Mouse (Mus musculus) retina, postnatal 7 days (tissue): ENCODE data around the gene Fgf11.

Source experiments
- DNase-seq: peaks from one replicate; pipeline ENCODE4 v3.0.0-alpha.2; 2012; ENCODE audit warnings: low read depth, low spot score

Fgf11 gene

GRCm38 (mm10) chr11:69784793-69785272 lies 16.8 kb downstream of the Fgf11 start:
- DNase-seq, result no peak

- DNase-seq, result no peak
Observed at GRCm38 (mm10) chr11:69781828-69782227, 19.8 kb downstream of the Fgf11 start.

DNA sequence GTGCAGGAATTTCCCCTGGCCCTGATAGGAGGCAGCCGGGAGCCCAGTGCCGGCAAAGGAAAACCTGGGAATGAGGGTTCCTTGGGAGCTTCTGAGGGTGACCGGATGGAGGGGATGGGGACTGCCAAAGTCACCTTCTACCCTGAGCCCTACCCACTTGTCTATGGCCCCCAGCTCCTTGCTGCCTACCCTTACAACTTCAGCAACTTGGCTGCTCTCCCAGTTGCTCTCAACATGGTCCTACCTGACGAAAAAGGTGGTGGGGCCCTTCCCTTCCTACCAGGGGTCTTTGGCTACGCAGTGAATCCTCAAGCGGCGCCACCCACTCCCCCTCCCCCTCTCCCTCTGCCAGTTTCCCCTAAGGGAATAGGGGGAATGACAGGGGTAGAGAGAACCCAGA lies 22.7 kb downstream of the Fgf11 start:
- DNase-seq, result no peak

- DNase-seq, result no peak
Observed at GRCm38 (mm10) chr11:69778258-69778982, 23.2 kb downstream of the Fgf11 start.

DNA sequence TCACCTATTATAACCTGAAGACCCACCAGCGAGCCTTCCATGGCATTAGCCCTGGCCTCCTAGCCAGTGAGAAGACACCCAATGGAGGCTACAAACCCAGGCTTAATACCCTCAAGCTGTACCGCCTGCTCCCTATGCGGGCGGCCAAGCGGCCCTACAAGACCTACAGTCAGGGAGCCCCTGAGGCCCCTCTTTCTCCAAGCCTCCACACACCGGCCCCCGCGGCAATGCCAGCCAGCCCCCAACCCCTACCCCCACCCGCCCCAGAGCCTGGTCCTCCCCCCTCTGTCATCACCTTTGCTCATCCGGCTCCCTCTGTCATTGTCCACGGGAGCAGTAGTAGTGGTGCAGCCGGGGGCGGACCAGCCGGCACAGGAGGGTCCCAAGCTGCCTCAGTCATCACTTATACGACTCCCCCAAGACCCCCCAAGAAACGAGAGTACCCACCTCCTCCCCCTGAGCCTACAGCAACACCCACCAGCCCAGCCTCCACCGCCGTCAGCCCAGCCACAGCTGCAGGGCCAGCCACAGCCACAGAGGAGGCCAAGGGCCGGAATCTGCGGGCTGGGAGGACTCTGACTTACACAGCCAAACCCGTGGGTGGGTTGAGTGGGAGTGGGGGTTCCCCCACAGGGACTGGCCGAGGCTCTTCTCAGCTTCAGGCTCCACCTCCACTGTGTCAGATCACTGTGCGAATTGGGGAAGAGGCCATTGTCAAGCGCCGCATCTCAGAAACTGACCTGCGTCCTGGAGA lies 24.0 kb downstream of the Fgf11 start:
- no peak for DNase-seq

DNA sequence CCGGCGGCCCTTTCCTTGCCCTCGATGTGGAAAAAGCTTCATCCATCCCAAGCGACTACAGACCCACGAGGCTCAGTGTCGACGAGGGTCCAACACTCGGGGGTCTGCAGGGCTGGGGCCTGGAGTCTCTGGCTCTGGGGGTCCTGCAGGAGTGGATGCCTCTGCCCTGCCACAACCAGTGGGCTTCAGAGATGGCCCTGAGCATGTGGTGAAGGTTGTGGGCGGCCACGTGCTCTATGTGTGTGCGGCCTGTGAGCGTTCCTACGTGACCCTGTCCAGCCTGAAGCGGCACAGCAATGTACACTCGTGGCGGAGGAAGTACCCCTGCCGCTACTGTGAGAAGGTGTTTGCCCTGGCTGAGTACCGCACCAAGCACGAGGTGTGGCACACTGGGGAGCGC lies 25.2 kb downstream of the Fgf11 start:
- no peak for DNase-seq

DNA sequence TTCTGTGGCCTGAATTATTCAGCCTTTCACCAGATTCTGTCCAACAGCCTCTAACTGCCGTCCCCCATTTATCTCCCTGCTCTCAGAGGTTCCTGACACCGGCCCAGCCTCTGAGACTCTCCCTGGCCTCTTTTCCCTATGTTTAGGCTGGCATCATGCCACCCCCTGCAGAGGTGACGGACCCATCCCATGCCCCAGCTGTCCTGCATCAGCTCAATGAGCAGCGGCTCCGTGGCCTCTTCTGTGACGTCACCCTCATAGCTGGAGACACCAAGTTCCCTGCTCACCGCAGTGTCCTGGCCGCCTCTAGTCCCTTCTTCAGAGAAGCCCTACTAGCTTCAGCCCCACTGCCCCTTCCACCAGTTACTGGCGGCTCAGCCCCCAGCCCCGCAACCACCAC lies 25.9 kb downstream of the Fgf11 start:
- no peak for DNase-seq

GRCm38 (mm10) chr11:69774961-69775360 lies 26.7 kb downstream of the Fgf11 start:
- no peak for DNase-seq

DNA sequence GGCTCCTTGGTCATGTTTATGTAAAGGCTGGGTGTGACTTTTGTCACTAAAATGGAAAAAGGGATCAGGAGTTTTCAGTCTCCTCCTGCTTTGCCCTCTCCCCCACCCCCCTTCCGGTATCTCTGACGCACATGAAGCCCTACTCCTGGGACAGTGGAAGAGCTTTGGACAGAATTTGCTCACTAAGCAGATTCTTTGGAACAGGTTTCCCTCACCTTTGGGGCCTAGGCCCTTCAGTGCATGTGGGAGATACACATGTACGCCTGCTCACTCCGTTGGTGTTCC lies 34.1 kb downstream of the Fgf11 start:
- DNase-seq, result no peak

GRCm38 (mm10) chr11:69766872-69767624 lies 34.6 kb downstream of the Fgf11 start:
- no peak for DNase-seq

GRCm38 (mm10) chr11:69766126-69766609 lies 35.5 kb downstream of the Fgf11 start:
- peak; percentile 49 for DNase-seq

DNA sequence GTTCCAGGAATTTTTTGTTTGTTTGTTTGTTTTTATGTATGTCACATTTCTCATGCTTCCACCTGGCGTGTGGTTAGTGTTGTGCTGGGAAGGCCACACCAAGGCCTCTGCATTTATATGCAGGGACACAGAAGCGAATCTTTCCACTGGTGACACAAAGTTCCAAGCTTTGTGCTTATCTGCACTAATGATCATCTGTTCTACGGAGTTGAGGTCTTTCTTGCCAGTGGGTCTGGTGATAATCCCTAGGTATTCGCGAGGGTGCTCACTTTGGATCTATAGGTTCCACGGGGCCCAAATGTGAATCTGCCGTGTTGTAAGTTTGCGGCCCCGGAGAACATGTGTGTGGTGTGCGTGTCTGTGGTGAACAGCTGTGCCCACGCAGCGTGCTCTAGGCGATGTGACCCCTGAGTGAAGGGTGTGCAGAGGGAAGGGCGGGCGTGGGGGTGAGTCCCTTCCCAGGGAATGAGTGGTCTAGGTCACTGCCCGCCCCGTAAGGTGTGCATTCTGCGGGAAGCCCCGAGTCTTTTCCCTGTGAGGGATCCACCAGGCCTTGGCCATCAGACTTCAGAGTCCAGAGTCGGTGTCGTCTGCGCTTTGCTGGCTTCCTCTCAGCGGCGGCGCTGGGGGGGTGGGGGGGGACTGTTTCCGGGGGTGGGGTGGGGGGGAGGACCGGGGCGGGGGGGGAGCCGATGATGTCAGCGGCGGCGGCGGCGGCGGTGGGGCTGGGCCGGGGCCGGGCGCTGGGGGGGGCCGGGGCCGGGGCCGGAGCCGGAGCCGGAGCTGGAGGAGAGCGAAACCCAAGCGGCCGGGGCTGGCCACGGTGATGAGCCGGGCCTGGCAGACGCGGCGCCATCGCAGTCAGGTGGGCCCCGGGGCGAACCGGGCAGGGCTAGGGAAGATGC lies 36.2 kb downstream of the Fgf11 start, which contains the start of gene Zbtb4:
Zbtb4 (plus strand) TSS at position 692 of the 905 bp plus-strand sequence.
- DNase-seq, result no peak

- no peak for DNase-seq
Observed at GRCm38 (mm10) chr11:69763551-69763950, 38.1 kb downstream of the Fgf11 start.

DNA sequence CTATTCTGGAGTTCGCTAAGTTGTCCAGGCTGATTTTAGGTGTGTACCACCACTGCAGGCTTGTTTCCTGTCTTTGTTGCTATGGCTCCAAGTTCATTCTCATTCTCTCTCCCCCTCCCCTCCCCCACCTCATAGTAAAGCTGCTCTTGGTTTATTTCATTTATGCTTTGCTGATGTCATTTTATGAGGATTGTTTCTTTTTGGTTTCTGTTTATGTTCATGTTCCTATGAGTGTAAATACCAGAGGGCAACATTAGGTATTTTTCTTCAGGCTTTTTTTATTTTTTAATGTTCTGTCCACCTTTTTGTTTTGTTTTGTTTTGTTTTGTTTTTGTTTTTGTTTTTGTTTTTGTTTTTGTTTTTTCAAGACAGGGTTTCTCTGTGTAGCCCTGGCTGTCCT lies 39.8 kb downstream of the Fgf11 start, which contains the start of gene Slc35g3:
Slc35g3 (minus strand) TSS at position 101 of the 400 bp plus-strand sequence.
- DNase-seq, result no peak

DNA sequence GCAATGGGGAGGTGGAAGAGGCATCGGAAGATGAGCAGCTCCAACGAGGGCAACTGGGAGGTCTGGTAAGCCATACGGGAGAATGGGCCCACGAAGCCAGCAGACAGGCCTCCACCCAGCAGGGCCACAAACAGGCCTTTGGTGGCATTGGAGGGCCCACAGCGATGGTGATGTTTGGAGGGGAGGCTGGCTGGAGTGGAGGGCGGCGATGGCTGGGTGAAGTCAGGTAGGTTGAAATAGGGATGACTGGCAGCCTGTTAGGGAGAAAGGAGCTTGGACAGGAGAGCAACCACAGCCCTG lies 40.8 kb downstream of the Fgf11 start:
- no peak for DNase-seq

GRCm38 (mm10) chr11:69760160-69760900 lies 41.3 kb downstream of the Fgf11 start:
- no peak for DNase-seq

DNA sequence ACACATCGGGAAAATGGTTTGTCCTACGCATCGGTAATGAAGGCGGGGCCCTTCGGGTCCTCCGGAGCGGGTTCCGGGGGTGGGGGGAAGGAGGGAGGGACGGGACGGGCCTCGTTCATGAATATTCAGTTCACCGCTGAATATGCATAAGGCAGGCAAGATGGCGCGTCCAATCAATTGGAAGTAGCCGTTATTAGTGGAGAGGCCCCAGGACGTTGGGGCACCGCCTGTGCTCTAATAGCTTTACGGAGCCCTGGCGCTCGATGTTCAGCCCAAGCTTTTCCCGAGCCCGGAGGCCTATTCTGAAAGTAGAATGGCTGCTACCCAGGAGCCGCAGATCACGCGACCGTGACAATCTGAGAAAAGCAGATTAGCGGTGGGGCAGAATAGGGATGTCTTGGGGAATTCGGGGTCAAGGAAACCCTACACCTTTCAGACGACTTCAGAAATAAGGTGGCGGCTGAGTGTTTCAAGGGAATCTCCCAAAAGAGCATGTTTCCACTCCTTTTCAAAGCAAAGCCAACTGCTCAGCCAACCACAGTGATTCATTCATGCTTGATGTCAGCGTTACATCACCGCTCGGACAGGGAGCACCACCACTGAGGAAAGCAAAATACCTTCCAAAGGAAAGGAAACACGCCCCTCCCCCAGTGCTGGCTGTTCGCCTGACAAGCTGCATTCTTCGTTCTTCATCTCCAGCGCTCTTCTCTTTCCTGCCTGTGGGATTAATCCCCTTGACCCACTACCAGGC lies 42.5 kb downstream of the Fgf11 start:
- peak; percentile 50 for DNase-seq

- DNase-seq, result peak; percentile 98
Observed at GRCm38 (mm10) chr11:69758478-69758970, 43.1 kb downstream of the Fgf11 start, which contains the start of gene Polr2a. Gene Polr2a, minus strand, starts transcription at chr11:69758637.

DNA sequence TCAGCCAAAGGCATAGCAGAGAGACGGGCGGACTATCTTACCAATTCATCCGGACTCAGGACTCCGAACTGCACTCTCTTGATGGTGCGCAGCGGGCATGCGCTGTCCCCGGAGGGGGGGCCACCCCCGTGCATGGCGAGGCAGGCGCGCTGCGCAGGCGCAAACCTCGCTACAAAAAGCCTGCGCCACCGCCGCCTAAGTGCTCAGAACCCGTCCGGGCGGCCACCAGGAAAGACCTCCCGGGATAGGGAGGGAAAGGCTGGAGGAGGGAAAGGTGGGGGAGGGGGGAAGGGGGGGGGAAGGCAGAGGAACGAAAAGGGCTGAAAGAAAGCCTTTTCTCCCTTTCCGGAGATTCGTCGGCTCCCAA lies 43.6 kb downstream of the Fgf11 start:
- peak; percentile 93 for DNase-seq
